Mouse (Mus musculus) midbrain, embryonic 16.5 days (tissue): ENCODE data around the gene Pla2g4a. TPM values are rescaled to one million over a fixed set of nuclear protein-coding genes. Genes with fewer than 3 reads are reported as not detected.
"Not testable (repeated sequence)": the region's sequence is repeated elsewhere in the genome, so short reads cannot be mapped to it uniquely, and the experiment has no call there.

Source experiments
- ATAC-seq: fragments of 200-750 bp; cut with Nextera tagmentation; 2 replicates; pipeline ENCODE4 v1.8.0; 2017; ENCODE audit warnings: moderate TSS enrichment
- H3K27ac ChIP-seq: fragments of 300-500 bp; sonication (generic); 2 replicates; pipeline ENCODE4 v1.5.1; 2014; ENCODE audit warnings: mild to moderate bottlenecking, low read length, mixed read lengths
- H3K27me3 ChIP-seq: fragments of 300-500 bp; sonication (generic); 2 replicates; pipeline ENCODE4 v1.6.1; 2014; ENCODE audit warnings: low read depth, low read length, mixed read lengths; ENCODE audit not compliant: control insufficient read depth, insufficient read depth
- H3K36me3 ChIP-seq: fragments of 300-500 bp; sonication (generic); 2 replicates; pipeline ENCODE4 v1.6.1; 2014; ENCODE audit warnings: mild to moderate bottlenecking, low read length, moderate library complexity, mixed read lengths; ENCODE audit not compliant: control insufficient read depth, insufficient read depth
- H3K4me1 ChIP-seq: fragments of 300-500 bp; sonication (generic); 2 replicates; pipeline ENCODE4 v1.6.1; 2014; ENCODE audit warnings: mild to moderate bottlenecking, low read length, mixed read lengths; ENCODE audit not compliant: control insufficient read depth, insufficient read depth
- H3K4me2 ChIP-seq: fragments of 300-500 bp; sonication (generic); 2 replicates; pipeline ENCODE4 v1.6.1; 2014; ENCODE audit warnings: mild to moderate bottlenecking, low read length, mixed read lengths
- H3K4me3 ChIP-seq: fragments of 300-500 bp; sonication (generic); 2 replicates; pipeline ENCODE4 v1.5.1; 2014; ENCODE audit warnings: low read depth, mild to moderate bottlenecking, low read length, moderate library complexity, mixed read lengths
- H3K9ac ChIP-seq: fragments of 300-500 bp; sonication (generic); 2 replicates; pipeline ENCODE4 v1.6.1; 2014; ENCODE audit warnings: low read depth, low read length, mixed read lengths
- H3K9me3 ChIP-seq: fragments of 300-500 bp; sonication (generic); replicated peaks from 2 replicates; pipeline ENCODE4 v1.6.1; 2014; ENCODE audit warnings: mild to moderate bottlenecking, low read length, mixed read lengths; ENCODE audit not compliant: control insufficient read depth, poor library complexity, severe bottlenecking
- WGBS: fragments of 180-500 bp; shearing (Covaris S2); extraction: QIAGEN DNeasy Blood & Tissue Kit; methylation state at CpG from one replicate; pipeline ENCODE4 v1.1.7; 2014; 5-methylcytosine and 5-hydroxymethylcytosine counted together
- polyA plus RNA-seq: library from polyadenylated mRNA; unstranded; fragments of >200 nt; fragmentation: Nextera tagmentation; extraction: Ambion mirVana; gene quantifications from 2 replicates; pipeline ENCODE4 v1.2.1, GENCODE M21; 2015

Gene Pla2g4a
- polyA plus RNA-seq, 1 experiment from 2014 or later, result 0.57 TPM

DNA sequence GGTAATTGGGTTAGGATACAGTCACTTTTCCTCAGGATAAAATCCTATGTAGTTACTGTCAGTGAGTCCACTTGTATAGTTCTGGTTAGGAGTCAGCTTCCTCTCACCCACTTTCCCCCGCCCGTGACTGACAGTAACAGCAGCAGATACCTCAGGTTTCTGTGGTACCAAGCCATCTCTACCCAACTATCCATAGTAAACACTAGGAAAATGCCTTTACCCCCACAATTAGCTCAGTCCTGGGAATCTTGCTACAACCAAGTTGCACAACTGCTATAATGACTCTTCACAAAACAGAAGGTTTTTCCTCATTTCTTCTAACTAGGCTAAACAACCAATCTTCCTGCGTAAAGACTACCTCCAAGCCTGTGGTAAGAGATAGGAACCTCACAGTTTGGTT is 14.7 kb downstream of the Pla2g4a start:
- no peaks in the 10 kb centered on the region for H3K4me1 ChIP-seq
- H3K4me3 ChIP-seq, result no peak overlapping the region
- no peak overlapping the region for H3K9ac ChIP-seq
- H3K27me3 ChIP-seq, result no peaks in the 10 kb centered on the region
- H3K27ac ChIP-seq, result no peak overlapping the region
- no peaks in the 10 kb centered on the region for H3K9me3 ChIP-seq
- H3K36me3 ChIP-seq, result no peaks in the 10 kb centered on the region
- ATAC-seq, result no peak
- H3K4me2 ChIP-seq, result no peak overlapping the region
- WGBS, result 94% methylated on average over 3 of the region's 3 CpGs

DNA sequence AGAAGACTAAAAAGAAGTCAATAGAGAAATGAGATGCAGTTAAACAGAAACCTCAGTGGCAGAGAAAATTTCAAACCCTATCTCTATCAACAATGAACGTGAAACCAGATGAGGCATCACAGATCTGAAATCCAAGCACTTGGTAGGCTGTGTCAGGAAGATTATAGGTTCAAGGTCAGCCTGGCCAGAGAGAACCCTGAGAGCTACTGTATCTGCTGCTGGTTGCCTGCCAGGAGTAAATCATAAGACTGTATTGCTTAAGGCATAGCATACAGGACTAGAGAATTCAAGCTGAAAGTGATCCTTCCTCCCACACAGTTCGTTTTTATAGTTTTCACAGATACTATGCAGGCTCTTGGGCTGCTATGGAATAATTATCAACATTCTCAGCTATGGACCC is 17.5 kb downstream of the Pla2g4a start:
- no peaks in the 10 kb centered on the region for H3K9me3 ChIP-seq
- WGBS, result 83% methylated on average over 2 of the region's 2 CpGs
- no peaks in the 10 kb centered on the region for H3K4me1 ChIP-seq

GRCm38 (mm10) chr1:149940301-149940700 is 20.8 kb downstream of the Pla2g4a start:
- WGBS, result 100% methylated on average over 1 of the region's 1 CpGs
- H3K27ac ChIP-seq, result no peak overlapping the region

More for the DNA sequence above, 17.5 kb downstream of the Pla2g4a start:
- no peak overlapping the region for H3K9ac ChIP-seq
- ATAC-seq, result no peak
- H3K36me3 ChIP-seq, result no peaks in the 10 kb centered on the region
- H3K4me2 ChIP-seq, result no peak overlapping the region
- H3K27me3 ChIP-seq, result no peaks in the 10 kb centered on the region
- no peak overlapping the region for H3K27ac ChIP-seq
- H3K4me3 ChIP-seq, result no peak overlapping the region

DNA sequence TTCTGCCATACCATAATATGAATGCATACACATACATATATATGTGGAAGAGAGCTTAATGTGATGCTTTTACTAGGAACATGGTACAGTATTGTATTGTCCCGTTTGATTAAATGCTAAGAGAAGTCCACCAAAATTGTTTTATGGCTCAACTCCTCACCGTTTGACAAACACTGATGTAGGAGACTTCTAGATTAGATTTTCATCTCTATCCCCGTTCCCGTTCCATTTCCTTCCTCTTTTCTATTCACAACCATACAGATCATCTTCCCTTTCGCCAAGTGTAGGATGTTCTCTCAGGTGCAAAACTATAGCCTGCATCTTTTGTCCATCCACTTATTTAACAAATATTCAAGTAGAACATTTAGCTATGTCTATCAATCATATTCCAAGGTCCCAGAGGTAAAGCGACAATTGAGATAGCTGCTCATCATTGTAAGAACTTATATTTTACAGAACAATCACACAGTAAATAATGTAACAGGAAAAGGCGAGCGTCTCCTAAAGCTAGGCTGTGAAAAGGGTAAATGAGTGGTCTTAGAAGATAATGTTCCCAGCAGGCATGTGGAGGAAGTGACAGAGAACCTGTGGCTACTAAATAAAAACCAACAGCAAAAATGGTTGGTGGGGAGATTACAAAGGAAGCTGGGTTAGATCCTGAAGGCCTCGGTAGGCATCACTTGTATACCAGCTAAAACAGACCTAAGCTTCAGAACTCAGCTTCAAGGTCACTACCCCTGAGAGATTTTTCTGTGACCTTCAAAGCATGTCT is 21.6 kb downstream of the Pla2g4a start:
- Histone ChIP-seq H3K4me3 (no peak overlapping the region), H3K9ac (no peak overlapping the region), H3K4me2 (no peak overlapping the region), H3K27ac (no peak overlapping the region), H3K9me3 (no peaks in the 10 kb centered on the region), H3K27me3 (no peaks in the 10 kb centered on the region), H3K4me1 (no peaks in the 10 kb centered on the region), H3K36me3 (no peaks in the 10 kb centered on the region)
- 92% methylated on average over 9 of the region's 9 CpGs for WGBS
- ATAC-seq, result no peak

More at GRCm38 (mm10) chr1:149940301-149940700, 20.8 kb downstream of the Pla2g4a start:
- Histone ChIP-seq H3K9me3 (no peaks in the 10 kb centered on the region), H3K9ac (no peak overlapping the region), H3K4me2 (no peak overlapping the region), H3K27me3 (no peaks in the 10 kb centered on the region), H3K36me3 (no peaks in the 10 kb centered on the region), H3K4me1 (no peaks in the 10 kb centered on the region), H3K4me3 (no peak overlapping the region)
- ATAC-seq, result no peak

DNA sequence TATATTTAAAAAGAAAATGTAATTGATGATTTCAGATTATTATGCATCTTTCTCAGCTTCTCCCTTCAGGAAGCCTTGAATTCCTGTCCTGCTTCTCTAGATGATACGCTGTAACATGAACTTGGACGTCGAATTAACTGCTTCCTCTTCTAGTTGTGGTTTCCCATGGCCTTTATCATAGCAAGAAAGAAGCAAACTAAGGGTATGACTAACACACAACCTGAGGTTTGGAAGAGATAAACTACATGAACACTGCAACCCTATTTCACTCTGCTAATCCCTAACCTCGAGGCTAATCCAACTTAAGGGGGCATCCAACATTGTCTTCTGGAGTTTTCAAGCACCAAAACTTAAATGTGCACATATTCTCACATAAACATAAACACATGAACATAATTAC is 23.3 kb downstream of the Pla2g4a start:
- Histone ChIP-seq H3K4me3 (no peak overlapping the region), H3K9ac (no peak overlapping the region), H3K9me3 (no peaks in the 10 kb centered on the region), H3K4me2 (no peak overlapping the region), H3K27me3 (no peaks in the 10 kb centered on the region), H3K4me1 (no peaks in the 10 kb centered on the region), H3K27ac (no peak overlapping the region), H3K36me3 (no peaks in the 10 kb centered on the region)
- WGBS, result 87% methylated on average over 4 of the region's 4 CpGs
- ATAC-seq, result no peak

GRCm38 (mm10) chr1:149929140-149929539 is 31.9 kb downstream of the Pla2g4a start:
- no peaks in the 10 kb centered on the region for H3K4me1 ChIP-seq
- H3K4me3 ChIP-seq, result no peak overlapping the region
- H3K27me3 ChIP-seq, result no peaks in the 10 kb centered on the region
- H3K4me2 ChIP-seq, result no peak overlapping the region
- no peak overlapping the region for H3K9ac ChIP-seq
- no peak for ATAC-seq
- 54% methylated on average over 5 of the region's 5 CpGs for WGBS
- no peaks in the 10 kb centered on the region for H3K36me3 ChIP-seq
- no peaks in the 10 kb centered on the region for H3K9me3 ChIP-seq
- H3K27ac ChIP-seq, result no peak overlapping the region

DNA sequence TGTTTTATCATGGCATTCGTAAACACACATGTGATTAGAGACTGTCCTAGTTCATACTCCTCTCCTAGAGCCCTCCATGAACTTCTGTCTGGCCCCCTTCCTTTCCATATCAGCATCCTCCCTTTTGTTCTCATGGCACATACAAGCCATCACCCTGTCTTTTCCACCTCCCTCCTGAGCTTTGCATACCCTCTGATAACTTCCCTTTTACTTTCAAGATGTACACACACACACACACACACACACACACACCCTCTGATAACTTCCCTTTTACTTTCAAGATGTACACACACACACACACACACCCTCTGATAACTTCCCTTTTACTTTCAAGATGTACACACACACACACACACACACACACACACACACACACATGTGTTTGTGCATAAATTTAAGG is 37.4 kb downstream of the Pla2g4a start:
- not testable (repeated sequence) for H3K36me3 ChIP-seq, H3K4me3 ChIP-seq, H3K9me3 ChIP-seq, H3K4me1 ChIP-seq, H3K4me2 ChIP-seq, H3K27ac ChIP-seq, H3K9ac ChIP-seq, H3K27me3 ChIP-seq, ATAC-seq
- 90% methylated on average over 1 of the region's 1 CpGs for WGBS

- H3K4me3 ChIP-seq, result no peak overlapping the region
- no peak overlapping the region for H3K4me2 ChIP-seq
- H3K9me3 ChIP-seq, result no peaks in the 10 kb centered on the region
- no peaks in the 10 kb centered on the region for H3K27me3 ChIP-seq
- H3K4me1 ChIP-seq, result no peaks in the 10 kb centered on the region
- H3K27ac ChIP-seq, result no peak overlapping the region
- H3K9ac ChIP-seq, result no peak overlapping the region
- WGBS, result 19% methylated on average over 1 of the region's 1 CpGs
- ATAC-seq, result no peak
- no peaks in the 10 kb centered on the region for H3K36me3 ChIP-seq
Observed at GRCm38 (mm10) chr1:149922219-149922618, 38.9 kb downstream of the Pla2g4a start.

DNA sequence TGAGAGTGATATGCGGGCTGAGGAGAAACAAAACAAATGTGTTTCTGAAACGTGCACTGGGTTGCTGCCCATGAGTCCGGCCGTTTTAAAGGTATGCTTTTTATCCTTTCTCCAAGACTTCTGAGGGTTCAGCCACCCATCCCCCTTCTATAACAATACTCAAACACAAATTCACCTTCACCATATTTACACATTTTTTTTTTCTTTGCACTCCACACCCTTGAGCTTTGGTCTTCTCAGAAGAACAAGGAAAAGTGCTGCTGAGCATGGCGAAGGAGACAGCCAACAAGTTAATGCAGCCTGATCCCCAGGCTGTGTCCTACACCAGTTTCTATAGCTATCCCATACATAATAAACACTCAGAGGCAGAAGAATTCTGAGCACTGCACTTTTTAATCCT is 39.8 kb downstream of the Pla2g4a start:
- no peaks in the 10 kb centered on the region for H3K27me3 ChIP-seq
- no peak overlapping the region for H3K9ac ChIP-seq
- H3K4me1 ChIP-seq, result no peaks in the 10 kb centered on the region
- no peaks in the 10 kb centered on the region for H3K9me3 ChIP-seq
- 86% methylated on average over 5 of the region's 5 CpGs for WGBS
- H3K27ac ChIP-seq, result no peak overlapping the region
- ATAC-seq, result no peak
- H3K36me3 ChIP-seq, result no peaks in the 10 kb centered on the region
- H3K4me3 ChIP-seq, result no peak overlapping the region
- no peak overlapping the region for H3K4me2 ChIP-seq
